Mouse (Mus musculus): ENCODE measurements at regions not wholly inside any gene's neighbourhood (a gene's known extent, or its start where the extent isn't known, plus 50 kb on each side); places are given as distances from the start of the nearest gene placed in this dataset.

GRCm38 (mm10) chr12:109400936-109401586 is 51.6 kb upstream of the Dlk1 start:
- TF ChIP-seq CTCF (IDR thresholded peaks at IDR 0.05; ENCODE audit: insufficient read depth, low read depth, low read length) (peak; percentile 75), POLR2A (IDR thresholded peaks at IDR 0.05; ENCODE audit: insufficient read depth, low read depth, low read length) (no peak)

All from olfactory bulb, adult 2 months (tissue).